Mouse (Mus musculus) liver, embryonic 15.5 days (tissue): ENCODE data around the gene Nosip. TPM values are rescaled to one million over a fixed set of nuclear protein-coding genes. Genes with fewer than 3 reads are reported as not detected.
A peak's percentile ranks its signal among the peaks of the same experiment; 100 is the strongest.

ENCODE experiments used
- ATAC-seq: fragments of 200-750 bp; cut with Nextera tagmentation; 2 replicates; pipeline ENCODE4 v1.8.0; 2017; ENCODE audit warnings: moderate number of reproducible peaks, mild to moderate bottlenecking, moderate library complexity; ENCODE audit not compliant: insufficient read depth
- H3K27ac ChIP-seq: fragments of 300-500 bp; sonication (generic); replicated peaks from 2 replicates; pipeline ENCODE4 v1.5.1; 2015; ENCODE audit warnings: mild to moderate bottlenecking, inconsistent platforms
- H3K27me3 ChIP-seq: fragments of 300-500 bp; sonication (generic); 2 replicates; pipeline ENCODE4 v1.6.1; 2015; ENCODE audit warnings: mild to moderate bottlenecking, inconsistent platforms
- H3K36me3 ChIP-seq: fragments of 300-500 bp; sonication (generic); replicated peaks from 2 replicates; pipeline ENCODE4 v1.6.1; 2015; ENCODE audit warnings: moderate library complexity, mild to moderate bottlenecking, inconsistent platforms
- H3K4me1 ChIP-seq: fragments of 300-500 bp; sonication (generic); replicated peaks from 2 replicates; pipeline ENCODE4 v1.6.1; 2015; ENCODE audit warnings: inconsistent platforms
- H3K4me2 ChIP-seq: fragments of 300-500 bp; sonication (generic); 2 replicates; pipeline ENCODE4 v1.6.1; 2015; ENCODE audit warnings: moderate library complexity, mild to moderate bottlenecking, inconsistent platforms
- H3K4me3 ChIP-seq: fragments of 300-500 bp; sonication (generic); replicated peaks from 2 replicates; pipeline ENCODE4 v1.5.1; 2015; ENCODE audit warnings: mild to moderate bottlenecking, inconsistent platforms
- H3K9ac ChIP-seq: fragments of 300-500 bp; sonication (generic); 2 replicates; pipeline ENCODE4 v1.6.1; 2015; ENCODE audit warnings: moderate library complexity, mild to moderate bottlenecking, inconsistent platforms
- H3K9me3 ChIP-seq: fragments of 300-500 bp; sonication (generic); replicated peaks from 2 replicates; pipeline ENCODE4 v1.6.1; 2016; ENCODE audit warnings: inconsistent platforms
- WGBS: fragments of 180-500 bp; shearing (Covaris S2); methylation state at CpG from one replicate; pipeline ENCODE4 v1.1.7; 2015; ENCODE audit warnings: mixed read lengths; ENCODE audit not compliant: insufficient replicate concordance; 5-methylcytosine and 5-hydroxymethylcytosine counted together
- microRNA counts: library from miRNA; unstranded; fragments of <30 nt; microRNA quantifications from one replicate; lab custom pipeline; 2016
- microRNA-seq: library from miRNA; unstranded; fragments of <30 nt; microRNA quantifications from one replicate; pipeline ENCODE4, GENCODE M21; 2016
- polyA plus RNA-seq: library from polyadenylated mRNA; unstranded; fragments of >200 nt; fragmentation: Nextera tagmentation; extraction: Ambion mirVana; gene quantifications from 2 replicates; pipeline ENCODE4 v1.2.1, GENCODE M21; 2015

Nosip gene
- polyA plus RNA-seq, 1 experiment from 2014 or later = 25.9 TPM

GRCm38 (mm10) chr7:45126844-45127699 lies 64.8 kb downstream of the Nosip start:
- peak overlapping the region; percentile 92 for H3K9ac ChIP-seq
- H3K27ac ChIP-seq = peak overlapping the region; percentile 87
- H3K36me3 ChIP-seq = peaks cover 42% of the 10 kb centered on the region
- peak overlapping the region; percentile 88 for H3K4me2 ChIP-seq
- H3K4me1 ChIP-seq = peaks cover 66% of the 10 kb centered on the region
- whole genome bisulfite sequencing = 9% methylated on average over 21 of the region's 21 CpGs
- no peaks in the 10 kb centered on the region for H3K27me3 ChIP-seq
- no peaks in the 10 kb centered on the region for H3K9me3 ChIP-seq
- peak overlapping the region; percentile 89 for H3K4me3 ChIP-seq
- ATAC-seq = no peak

MicroRNAs encoded within 50 kb of the gene (microRNA counts, 519-probe panel; counts per million panel counts)
- microRNA mmu-miR-150 (lab: Ali Mortazavi, UCI) = 2,730 counts per million, percentile 53 among the panel's probes with 10 or more counts

Small RNAs within 50 kb of the gene (microRNA-seq; reads per million reads assigned to microRNA genes)
- gene Mir150 (27.1 reads per million, percentile 40 among the genes with 10 or more reads in this experiment), gene Mir5121 (56.3 reads per million, percentile 47 among the genes with 10 or more reads in this experiment), gene Mir7054 (not detected)

Other genes with a start within 250 kb of the Nosip start
- 48.8 and 51.2 TPM in 2 replicates for gene Nup62, start 246.3 kb upstream of the Nosip start, polyA plus RNA-seq
- 0.35 and 0.46 TPM in 2 replicates for gene Il4i1, start 246.0 kb upstream of the Nosip start, polyA plus RNA-seq
- gene Atf5, start 245.8 kb upstream of the Nosip start, polyA plus RNA-seq = 7.5 and 9.2 TPM in 2 replicates
- gene Akt1s1, start 213.4 kb upstream of the Nosip start, polyA plus RNA-seq = 27.7 and 32.3 TPM in 2 replicates
- gene Tbc1d17, start 213.3 kb upstream of the Nosip start, polyA plus RNA-seq = 26.1 and 29.4 TPM in 2 replicates
- 23.8 and 28.9 TPM in 2 replicates for gene Pnkp, start 205.3 kb upstream of the Nosip start, polyA plus RNA-seq
- gene Ptov1, start 192.6 kb upstream of the Nosip start, polyA plus RNA-seq = 54.1 and 59.1 TPM in 2 replicates
- 46.8 and 56.2 TPM in 2 replicates for gene Med25, start 169.7 kb upstream of the Nosip start, polyA plus RNA-seq
- 6.7 and 6.9 TPM in 2 replicates for gene Fuz, start 166.3 kb upstream of the Nosip start, polyA plus RNA-seq
- gene Ap2a1, start 132.9 kb upstream of the Nosip start, polyA plus RNA-seq = 69.1 and 70.9 TPM in 2 replicates
- gene Tsks, start 119.2 kb upstream of the Nosip start, polyA plus RNA-seq = 0.08 TPM in 1 of 2 replicates, not detected in the other
- gene Cpt1c, start 87.6 kb upstream of the Nosip start, polyA plus RNA-seq = 1.5 and 1.6 TPM in 2 replicates
- gene Prmt1, start 75.9 kb upstream of the Nosip start, polyA plus RNA-seq = 111 and 114 TPM in 2 replicates
- gene Irf3, start 64.8 kb upstream of the Nosip start, polyA plus RNA-seq = 39.4 and 47.2 TPM in 2 replicates
- 12.3 and 13.7 TPM in 2 replicates for gene Bcl2l12, start 63.7 kb upstream of the Nosip start, polyA plus RNA-seq
- gene Scaf1, start 46.1 kb upstream of the Nosip start, polyA plus RNA-seq = 10.4 and 11.9 TPM in 2 replicates
- 20.8 and 23.6 TPM in 2 replicates for gene Rras, start 44.5 kb upstream of the Nosip start, polyA plus RNA-seq
- 2.1 and 2.3 TPM in 2 replicates for gene Prr12, start 9.5 kb upstream of the Nosip start, polyA plus RNA-seq
- gene Prrg2, start 248 bp downstream of the Nosip start, polyA plus RNA-seq = 8.5 and 9.0 TPM in 2 replicates
- gene Rcn3, start 29.8 kb downstream of the Nosip start, polyA plus RNA-seq = 26.3 and 26.6 TPM in 2 replicates
- gene Fcgrt, start 41.4 kb downstream of the Nosip start, polyA plus RNA-seq = 43.6 and 51.2 TPM in 2 replicates
- 673 and 768 TPM in 2 replicates for gene Rps11, start 62.0 kb downstream of the Nosip start, polyA plus RNA-seq
- gene Rpl13a, start 66.3 kb downstream of the Nosip start, polyA plus RNA-seq = 534 and 633 TPM in 2 replicates
- 0.10 TPM in 1 of 2 replicates, not detected in the other for gene Gm45713, start 73.8 kb downstream of the Nosip start, polyA plus RNA-seq
- 3.4 and 3.7 TPM in 2 replicates for gene Flt3l, start 74.0 kb downstream of the Nosip start, polyA plus RNA-seq
- 42.2 and 46.8 TPM in 2 replicates for gene Pih1d1, start 91.9 kb downstream of the Nosip start, polyA plus RNA-seq
- gene Aldh16a1, start 92.2 kb downstream of the Nosip start, polyA plus RNA-seq = 31.4 and 32.6 TPM in 2 replicates
- not detected in 2 replicates for gene Slc17a7, start 101.5 kb downstream of the Nosip start, polyA plus RNA-seq
- gene Gfy, start 117.1 kb downstream of the Nosip start, polyA plus RNA-seq = not detected in 2 replicates
- gene Pth2, start 118.6 kb downstream of the Nosip start, polyA plus RNA-seq = not detected in 2 replicates
- 0.07 and 0.13 TPM in 2 replicates for gene Ccdc155, start 142.5 kb downstream of the Nosip start, polyA plus RNA-seq
- 2.0 and 2.4 TPM in 2 replicates for gene Dkkl1, start 149.7 kb downstream of the Nosip start, polyA plus RNA-seq
- gene Tead2, start 153.3 kb downstream of the Nosip start, polyA plus RNA-seq = 6.6 and 7.0 TPM in 2 replicates
- gene Cd37, start 176.7 kb downstream of the Nosip start, polyA plus RNA-seq = 15.1 and 16.7 TPM in 2 replicates
- not detected in 2 replicates for gene Slc6a16, start 178.7 kb downstream of the Nosip start, polyA plus RNA-seq
- not detected in 2 replicates for gene Slc6a21, start 215.1 kb downstream of the Nosip start, polyA plus RNA-seq